Mouse (Mus musculus) lung, postnatal 36 days (tissue): ENCODE results near the gene Fam234b.

Experiments
- DNase-seq: peaks from one replicate; pipeline ENCODE4 v3.0.0; 2022; ENCODE audit warnings: mixed read lengths

Gene Fam234b

GRCm38 (mm10) chr6:135273066-135273465 lies 75.3 kb downstream of the Fam234b start:
- DNase-seq: no peak

DNA sequence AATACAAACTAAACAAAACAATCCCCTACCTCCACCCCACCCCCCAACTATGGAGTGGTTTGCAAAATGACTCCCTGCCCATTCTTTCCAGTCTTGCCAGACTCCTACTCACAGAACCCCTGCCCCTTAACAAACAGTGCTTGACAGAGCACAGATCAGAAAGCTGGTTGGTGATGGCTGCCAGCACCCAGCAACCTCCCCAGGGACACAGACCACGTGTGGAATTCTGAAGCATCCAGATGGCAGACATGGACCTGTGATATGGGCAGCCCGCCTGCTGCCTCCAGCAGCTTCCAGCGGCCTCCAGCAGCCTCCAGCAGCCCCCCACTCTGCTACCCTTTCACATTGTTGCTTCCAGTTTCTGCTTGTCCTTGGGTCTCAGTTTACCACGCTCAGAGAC lies 77.5 kb downstream of the Fam234b start:
- no peak for DNase-seq

DNA sequence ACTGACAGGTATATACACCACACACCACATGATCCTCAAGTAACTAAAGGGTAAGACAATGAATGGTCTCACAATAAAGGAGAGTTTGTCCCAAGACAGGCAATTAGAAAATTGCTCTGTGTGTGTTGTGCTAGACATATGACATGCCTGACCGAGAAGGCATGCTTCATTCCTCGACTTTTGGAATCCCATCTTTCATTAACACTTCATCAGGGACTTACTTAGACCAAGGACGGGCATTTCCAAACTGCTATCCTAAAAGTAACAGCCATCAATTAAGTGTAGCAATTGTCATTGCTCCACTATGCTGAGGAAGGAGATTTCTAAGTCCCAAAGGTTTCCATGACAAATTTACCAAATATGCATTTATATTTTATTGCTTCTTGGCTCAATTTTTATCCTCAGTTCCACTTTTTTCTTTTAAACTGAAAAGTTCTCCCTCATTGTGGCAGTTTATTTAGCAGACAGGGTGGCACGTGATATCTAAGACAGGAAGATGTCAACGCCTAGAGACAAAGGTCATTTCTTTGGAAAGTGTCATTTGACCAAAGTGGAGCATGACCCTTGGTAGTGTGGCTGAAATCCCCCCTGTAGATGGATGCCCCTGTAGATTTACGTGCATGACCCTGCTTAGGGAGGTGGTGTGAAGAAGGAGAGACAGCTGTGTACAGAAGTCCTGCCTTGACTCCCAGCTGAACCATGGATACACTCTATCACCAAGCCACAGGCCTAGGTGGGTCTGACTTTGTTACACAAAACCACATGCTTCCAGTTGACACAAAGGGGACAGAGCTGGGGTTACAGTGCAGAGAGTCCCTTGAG lies 78.9 kb downstream of the Fam234b start:
- DNase-seq: no peak

DNA sequence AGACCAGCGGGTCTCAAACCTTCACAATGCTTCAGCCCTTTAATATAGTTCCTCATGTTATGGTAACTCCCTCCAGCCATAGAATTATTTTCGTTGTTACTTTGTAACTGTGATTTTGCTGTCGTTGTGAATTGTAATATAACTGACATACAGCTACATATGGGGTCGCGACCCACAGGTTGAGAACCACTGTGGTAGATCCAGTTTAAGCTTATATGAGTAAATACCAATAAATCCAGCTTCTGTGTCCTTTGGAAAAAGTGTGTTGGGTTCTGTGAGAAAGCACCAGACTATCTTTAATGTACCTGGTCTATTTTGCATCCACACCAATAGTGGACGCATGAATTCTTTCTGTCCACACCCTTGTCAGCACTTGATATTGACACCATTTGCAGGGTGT lies 80.5 kb downstream of the Fam234b start:
- no peak for DNase-seq

- no peak for DNase-seq
Measured at GRCm38 (mm10) chr6:135279286-135279685, 81.5 kb downstream of the Fam234b start.

DNA sequence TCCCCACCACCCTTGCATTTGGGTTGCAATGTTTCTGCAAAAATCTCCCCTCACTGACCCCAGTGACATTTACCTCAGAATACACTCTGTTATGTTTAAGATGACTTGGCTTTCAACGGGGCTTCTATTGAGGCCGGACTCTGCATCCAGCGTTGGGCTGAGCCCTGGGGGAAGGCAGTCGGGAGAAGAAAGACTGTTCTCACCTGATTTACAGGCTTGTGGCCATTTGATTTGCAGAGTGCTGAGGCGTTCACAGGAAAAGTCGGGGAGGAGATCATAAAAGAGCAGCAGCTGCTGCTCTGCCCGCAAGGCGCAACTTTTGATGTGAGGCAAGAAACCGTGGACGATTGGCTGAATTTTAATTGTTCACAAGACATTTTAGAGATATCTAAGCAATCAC lies 82.1 kb downstream of the Fam234b start:
- no peak for DNase-seq

- peak; percentile 75 for DNase-seq
Measured at GRCm38 (mm10) chr6:135292391-135292790, 94.6 kb downstream of the Fam234b start.

- DNase-seq: peak; percentile 37
Measured at GRCm38 (mm10) chr6:135294150-135294549, 96.4 kb downstream of the Fam234b start.
